ENCODE assay signal across 8 mouse cellular contexts in genomic region chr3:95658236-95658867, GRCm38 (mm10). TPM values are rescaled to one million over a fixed set of nuclear protein-coding genes. Genes with fewer than 3 reads are reported as not detected.
A peak's percentile ranks its signal among the peaks of the same experiment; 100 is the strongest.
DNase-seq lines count a peak whose midpoint lies in the region; ATAC-seq lines count a peak whose summit lies in the region.

Gene Mcl1, plus strand, starts transcription at chr3:95658788.

- peaks cover 38% of the 10 kb centered on the region for H3K4me1 ChIP-seq in hindbrain, embryonic 14.5 days (replicated peaks; ENCODE audit: control insufficient read depth, insufficient read depth, low read length)

- ATAC-seq in hindbrain, embryonic 14.5 days (ENCODE audit: low FRiP score), result peak; percentile 98

- no peaks in the 10 kb centered on the region for H3K9me3 ChIP-seq in hindbrain, embryonic 14.5 days (ENCODE audit: control insufficient read depth, low read length)

- peak; percentile 93 for DNase-seq in R1 (ENCODE audit: low read depth, low spot score)
- peak; percentile 95 to 97 for DNase-seq in cerebellum, postnatal 25 days
- DNase-seq in frontal cortex, postnatal 36 days (ENCODE audit: low spot score in 2 of 2), result peak; percentile 92 to 94
- peak; percentile 94 for DNase-seq in hindbrain, embryonic 14.5 days (ENCODE audit: low spot score)
- peak; percentile 92 to 93 for DNase-seq in layer of hippocampus, postnatal 36 days
- peak; percentile 97 for DNase-seq in lung, postnatal 25 days (ENCODE audit: low spot score)
- DNase-seq in retina, adult 2 months (ENCODE audit: low read depth, low spot score), result peak; percentile 83
- peak; percentile 92 for DNase-seq in thymus, postnatal 25 days

- peak within 1 kb of the TSS; percentile 97 for H3K9ac ChIP-seq in hindbrain, embryonic 14.5 days

- H3K27ac ChIP-seq in hindbrain, embryonic 14.5 days, result peak within 1 kb of the TSS; percentile 95

- under 1% methylated on average over 38 of the region's 43 CpGs for WGBS in hindbrain, embryonic 14.5 days

- H3K4me2 ChIP-seq in hindbrain, embryonic 14.5 days (replicated peaks), result peak within 1 kb of the TSS; percentile 98

- H3K27me3 ChIP-seq in hindbrain, embryonic 14.5 days (ENCODE audit: control insufficient read depth, insufficient read depth, low read length), result no peaks in the 10 kb centered on the region

- H3K4me3 ChIP-seq in hindbrain, embryonic 14.5 days (replicated peaks; ENCODE audit: low read length), result peak within 1 kb of the TSS; percentile 86

- peaks cover 32% of the 10 kb centered on the region for H3K36me3 ChIP-seq in hindbrain, embryonic 14.5 days (replicated peaks; ENCODE audit: control insufficient read depth, insufficient read depth)

RNA-seq across cellular contexts. Expression of gene Mcl1, which starts in this region (rescaled TPM):
- polyA plus RNA-seq in hindbrain, embryonic 14.5 days (2014; fragmentation: Nextera tagmentation; extraction: Ambion mirVana), result 60.3 and 72.3 TPM in 2 replicates
- 10 to 100 TPM; 60.8 to 61.3 TPM for total RNA-seq in layer of hippocampus, postnatal 36 days (2021)

Comparison
In these comparisons a context has a peak if more than half of its experiments do, and no peak if none do; other contexts are left out.
1. Peak in every context shown above with its lines: DNase-seq, ATAC-seq, H3K4me3 ChIP-seq and H3K27ac ChIP-seq.